Mouse (Mus musculus): Measurements from ENCODE around the gene Olfr1.

- TF ChIP-seq CTCF (IDR thresholded peaks at IDR 0.05; ENCODE audit: extremely low read depth, insufficient read length, insufficient replicate concordance, low read depth, low read length) = no peak
- TF ChIP-seq POLR2A (IDR thresholded peaks at IDR 0.05; ENCODE audit: low read depth, low read length) = no peak
Measured at GRCm38 (mm10) chr11:73350483-73350882, 48.9 kb downstream of the Olfr1 start, which contains the start of gene Olfr20.
